Mouse (Mus musculus) Muller cell, postnatal 12 days (primary cell): ENCODE data around the gene Dpp9.

Experiments
- DNase-seq: peaks from one replicate; pipeline ENCODE4 v3.0.0-alpha.2; 2015; ENCODE audit errors: inconsistent ontology term

Dpp9 gene

GRCm38 (mm10) chr17:56139858-56140595 is 78.7 kb downstream of the Dpp9 start, which contains the start of gene Sema6b:
TSS of gene Sema6b (minus strand) at chr17:56140343.
- peak; percentile 51 for DNase-seq

- DNase-seq = no peak
Observed at GRCm38 (mm10) chr17:56139355-56139754, 79.3 kb downstream of the Dpp9 start.

- DNase-seq = no peak
Observed at GRCm38 (mm10) chr17:56137839-56138613, 80.7 kb downstream of the Dpp9 start.
